Mouse (Mus musculus): Measurements from ENCODE around the gene Aldh16a1.
A peak's percentile ranks its signal among the peaks of the same experiment; 100 is the strongest.
"Not testable (repeated sequence)": the region's sequence is repeated elsewhere in the genome, so short reads cannot be mapped to it uniquely, and the experiment has no call there.

Gene Aldh16a1

DNA sequence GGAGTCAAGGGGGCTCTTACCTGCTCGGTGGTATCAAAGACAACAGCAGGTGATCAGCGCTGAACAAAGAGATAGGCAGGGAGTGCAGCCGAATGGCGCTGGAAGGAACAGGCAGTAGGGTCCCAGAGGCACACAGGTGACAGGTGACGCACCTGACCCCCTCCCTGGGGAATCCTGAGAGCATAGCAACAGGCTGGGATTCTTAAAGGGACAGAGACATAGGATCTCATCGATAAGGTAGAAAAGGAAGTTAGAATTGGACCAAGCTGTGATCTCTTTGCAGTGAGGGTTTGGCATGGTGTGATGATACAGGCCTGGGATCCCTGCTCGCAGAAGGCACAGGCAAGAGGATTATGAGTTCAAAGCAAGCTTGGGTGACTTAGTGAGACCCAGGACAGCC lies 25.1 kb upstream of the Aldh16a1 start, which contains the start of gene Gfy:
TSS of gene Gfy (minus strand) at position 101 of the 400 bp plus-strand sequence.
- DNase-seq (ENCODE audit: low read depth) = no peak

DNA sequence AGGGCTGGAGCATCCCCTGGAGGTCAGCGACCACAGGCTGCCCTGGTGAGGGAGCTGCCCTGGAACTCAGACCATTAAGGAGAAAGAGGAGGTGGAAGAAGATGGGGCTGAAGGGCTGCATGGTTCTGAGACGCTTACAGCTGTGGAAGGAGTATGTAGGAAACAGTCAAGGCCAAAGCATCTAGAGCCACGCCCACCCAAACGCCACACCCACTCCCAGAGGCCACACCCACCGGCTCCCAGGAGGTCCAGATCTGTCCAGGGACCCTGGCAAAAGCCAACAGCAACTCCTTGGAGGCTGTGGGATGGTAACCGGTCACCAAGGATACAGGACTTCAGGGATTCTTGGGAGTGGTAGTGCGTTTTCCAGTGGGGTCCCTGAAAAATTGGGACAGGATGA lies 24.2 kb upstream of the Aldh16a1 start:
- DNase-seq (ENCODE audit: low read depth) = no peak

DNA sequence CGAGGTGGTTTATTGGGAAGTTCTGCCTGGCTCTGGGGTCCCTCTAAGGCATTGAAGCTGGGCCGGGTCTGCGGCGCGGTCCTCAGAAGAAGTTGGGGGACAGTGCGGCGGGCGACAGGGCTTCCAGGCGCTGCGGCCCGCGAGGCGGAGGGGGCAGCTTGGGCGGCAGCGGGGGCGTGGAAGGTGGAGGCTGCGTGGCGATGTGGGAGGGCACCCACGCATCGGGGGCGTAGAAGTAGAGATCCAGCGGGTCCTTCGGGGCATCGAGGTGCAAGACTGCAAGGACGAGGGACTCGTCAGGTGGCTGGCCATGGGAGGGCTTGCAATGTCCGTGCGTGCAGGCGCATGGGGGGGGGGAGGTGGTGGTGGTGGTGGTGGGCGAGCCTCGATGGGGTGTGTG lies 22.0 kb upstream of the Aldh16a1 start:
- DNase-seq (ENCODE audit: low read depth) = no peak

DNA sequence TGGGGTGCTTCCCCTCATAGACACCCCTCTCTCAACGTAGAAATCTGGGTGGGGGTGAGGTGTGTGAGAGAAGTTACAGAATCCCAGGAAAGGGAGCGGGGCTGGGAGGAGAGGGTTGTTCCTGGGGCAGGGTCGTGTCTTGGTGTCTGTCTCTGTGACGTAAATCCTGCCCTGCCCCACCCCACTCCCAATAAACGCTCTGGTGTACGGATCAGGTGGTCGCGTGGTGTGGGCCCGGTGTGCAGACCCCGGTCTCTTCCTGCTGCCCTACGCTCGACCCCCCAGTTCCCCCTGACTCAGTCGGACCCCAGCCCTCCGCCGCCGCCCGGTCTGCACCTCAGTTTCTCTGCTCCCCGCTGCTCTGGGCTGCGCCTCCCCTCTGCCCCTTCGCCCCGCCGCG lies 21.5 kb upstream of the Aldh16a1 start:
- DNase-seq (ENCODE audit: low read depth) = no peak

DNA sequence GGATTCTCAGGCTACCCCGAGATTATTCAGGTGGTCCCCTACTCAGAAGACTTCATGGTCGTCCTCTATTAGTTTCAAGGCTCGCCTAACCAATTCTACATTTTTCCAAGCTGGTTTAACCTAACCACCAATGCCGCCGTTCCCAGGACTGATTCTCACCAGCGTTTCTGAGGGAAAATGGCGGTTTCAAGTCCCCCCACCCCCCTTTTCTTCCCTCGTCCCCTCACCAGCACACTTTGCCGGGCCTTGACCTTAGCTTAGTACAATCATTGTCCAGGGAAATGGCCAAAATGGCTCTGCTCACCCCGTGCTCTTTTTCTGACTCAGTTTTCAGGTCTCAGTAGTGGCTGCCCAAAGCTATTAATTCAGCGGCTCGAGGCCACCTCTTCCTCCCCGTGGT lies 21.0 kb upstream of the Aldh16a1 start:
- DNase-seq (ENCODE audit: low read depth) = no peak

DNA sequence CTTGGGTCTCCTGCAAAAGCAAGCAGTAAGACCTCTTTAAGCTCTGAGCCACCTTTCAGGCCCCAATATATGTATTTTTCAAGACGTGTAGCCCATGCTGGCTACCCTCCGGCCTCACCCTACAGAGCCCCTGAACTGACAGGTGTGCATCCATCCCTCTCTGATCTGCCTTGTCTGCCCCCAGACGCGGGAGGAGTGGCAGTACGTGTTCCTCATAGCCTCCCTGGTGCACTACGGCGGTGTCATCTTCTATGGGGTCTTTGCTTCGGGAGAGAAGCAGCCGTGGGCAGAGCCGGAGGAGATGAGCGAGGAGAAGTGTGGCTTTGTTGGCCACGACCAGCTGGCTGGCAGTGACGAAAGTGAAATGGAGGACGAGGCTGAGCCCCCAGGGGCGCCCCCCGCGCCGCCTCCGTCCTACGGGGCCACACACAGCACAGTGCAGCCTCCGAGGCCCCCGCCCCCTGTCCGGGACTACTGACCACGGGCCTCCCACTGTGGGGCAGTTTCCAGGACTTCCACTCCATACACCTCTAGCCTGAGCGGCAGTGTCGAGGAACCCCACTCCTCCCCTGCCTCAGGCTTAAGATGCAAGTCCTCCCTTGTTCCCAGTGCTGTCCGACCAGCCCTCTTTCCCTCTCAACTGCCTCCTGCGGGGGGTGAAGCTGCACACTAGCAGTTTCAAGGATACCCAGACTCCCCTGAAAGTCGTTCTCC lies 20.3 kb upstream of the Aldh16a1 start:
- no peak for DNase-seq (ENCODE audit: low read depth)

DNA sequence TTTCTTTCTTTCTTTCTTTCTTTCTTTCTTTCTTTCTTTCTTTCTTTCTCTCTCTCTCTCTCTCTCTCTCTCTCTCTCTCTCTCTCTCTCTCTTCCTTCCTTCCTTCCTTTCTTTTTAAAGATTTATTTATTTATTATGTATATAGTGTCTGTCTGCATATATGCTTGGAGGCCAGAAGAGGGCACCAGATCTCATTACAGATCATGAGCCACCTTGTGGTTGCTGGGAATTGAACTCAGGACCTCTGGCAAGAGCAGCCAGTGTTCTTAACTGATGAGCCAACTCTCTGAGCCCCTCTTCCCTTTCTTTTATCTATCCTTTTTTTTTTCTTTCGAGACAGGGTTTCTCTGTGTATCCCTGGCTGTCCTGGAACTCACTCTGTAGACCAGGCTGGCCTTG lies 19.4 kb upstream of the Aldh16a1 start:
- DNase-seq (ENCODE audit: low read depth) = not testable (repeated sequence)

DNA sequence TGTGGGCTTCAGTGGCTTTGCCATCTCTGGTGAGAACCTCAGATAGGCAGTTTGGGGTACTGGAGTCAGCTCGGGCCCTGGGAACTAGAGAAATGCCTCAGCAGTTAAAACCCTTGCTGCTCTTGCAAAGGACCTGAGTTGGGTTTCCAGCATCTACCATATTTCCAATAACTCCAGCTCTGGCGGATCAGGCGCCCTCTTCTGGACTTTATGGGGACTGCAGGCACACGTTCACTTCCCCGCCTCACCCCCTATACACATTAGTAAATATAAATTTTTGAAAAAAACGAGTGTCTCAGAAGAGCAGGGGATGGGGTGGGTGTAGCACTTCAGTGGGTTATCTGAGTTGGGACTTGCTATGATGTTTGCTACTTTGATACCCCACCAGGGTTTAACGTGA lies 18.6 kb upstream of the Aldh16a1 start:
- no peak for DNase-seq (ENCODE audit: low read depth)

DNA sequence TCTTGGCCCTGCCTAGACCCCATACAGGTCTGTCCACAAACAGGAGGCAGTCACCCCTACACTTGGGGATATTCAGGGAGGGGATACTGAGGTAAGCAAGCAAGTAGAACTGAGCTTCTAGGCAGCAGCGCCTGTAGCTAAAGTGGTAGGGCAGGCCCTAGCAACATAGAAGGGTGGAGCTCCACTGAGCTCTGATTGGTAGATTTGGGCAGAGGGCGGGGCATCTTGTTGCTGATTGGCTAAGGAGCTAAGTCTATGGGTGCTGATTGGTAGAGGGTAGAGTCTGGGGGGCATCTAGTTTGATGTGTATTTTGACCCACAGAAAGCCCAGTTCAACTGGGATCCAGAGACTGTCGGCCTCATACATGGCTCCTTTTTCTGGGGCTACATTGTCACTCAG lies 15.1 kb upstream of the Aldh16a1 start:
- DNase-seq (ENCODE audit: low read depth) = no peak

DNA sequence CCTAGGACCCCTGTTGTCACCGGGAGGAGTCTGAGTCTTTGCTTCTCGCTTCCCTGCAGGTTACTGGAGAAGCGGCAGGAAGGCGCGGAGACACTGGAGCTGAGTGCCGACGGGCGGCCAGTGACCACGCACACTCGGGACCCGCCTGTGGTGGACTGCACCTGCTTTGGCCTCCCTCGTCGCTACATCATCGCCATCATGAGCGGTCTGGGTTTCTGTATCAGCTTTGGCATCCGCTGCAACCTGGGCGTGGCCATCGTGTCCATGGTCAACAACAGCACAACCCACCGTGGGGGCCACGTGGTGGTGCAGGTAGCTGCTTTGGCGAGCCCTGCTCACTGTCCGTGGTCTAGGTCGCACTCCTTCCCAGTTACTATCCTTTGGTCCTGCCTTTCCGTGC lies 14.3 kb upstream of the Aldh16a1 start:
- no peak for DNase-seq (ENCODE audit: low read depth)

DNA sequence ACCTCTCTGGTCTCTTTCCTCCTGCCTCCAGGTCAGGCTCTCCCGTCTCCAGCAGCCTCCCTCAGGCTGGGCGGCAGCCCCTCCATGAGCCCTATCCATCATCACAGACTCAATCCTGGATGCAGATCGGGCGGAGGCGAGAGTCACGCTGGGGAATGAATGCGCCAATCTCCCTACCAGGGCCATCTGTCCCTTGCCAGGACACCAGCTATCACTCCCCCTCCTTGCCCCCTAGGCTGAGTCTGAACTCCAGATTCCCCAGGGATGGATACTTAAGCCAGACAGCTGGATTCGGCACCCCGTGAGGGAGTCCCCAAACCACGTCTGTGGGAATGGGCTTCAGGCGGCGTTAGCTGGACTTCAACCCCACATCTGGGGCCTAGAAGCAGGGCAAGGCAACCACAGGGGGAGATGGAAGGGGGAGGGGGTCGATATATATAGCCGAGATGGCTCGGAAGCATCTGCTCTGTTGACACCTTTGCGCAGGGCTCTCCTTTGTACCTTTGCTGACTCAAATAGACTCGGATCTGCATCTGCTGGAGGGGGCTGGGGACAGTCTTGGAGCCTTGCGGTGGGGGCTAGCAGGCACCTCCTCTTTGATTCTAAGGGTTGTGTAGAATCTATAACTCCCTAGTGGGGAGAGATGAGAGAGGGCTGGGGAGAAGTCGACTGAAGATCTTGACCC lies 13.5 kb upstream of the Aldh16a1 start:
- DNase-seq (ENCODE audit: low read depth) = no peak

DNA sequence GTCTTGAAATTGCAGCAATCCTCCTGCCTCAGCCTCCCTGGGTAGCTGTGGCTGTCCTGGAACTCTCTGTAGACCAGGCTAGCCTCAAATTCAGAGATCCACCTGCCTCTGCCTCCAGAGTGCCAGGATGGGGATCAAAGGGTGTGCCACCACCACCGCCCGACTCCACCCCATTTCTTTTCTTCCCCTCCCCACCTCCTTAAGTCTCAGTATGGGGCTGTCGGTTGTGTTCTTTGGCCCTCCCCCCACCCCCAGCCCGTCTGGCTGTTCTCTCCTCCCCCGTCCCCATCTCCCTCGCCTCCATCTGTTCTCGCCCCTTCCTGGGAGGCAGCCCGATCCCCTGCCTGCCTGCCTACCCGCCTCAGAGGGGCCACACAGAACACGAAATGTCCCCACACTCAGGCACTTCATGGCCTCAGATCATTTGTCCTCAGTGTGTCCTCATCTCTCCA lies 12.6 kb upstream of the Aldh16a1 start:
- no peak for DNase-seq (ENCODE audit: low read depth)

DNA sequence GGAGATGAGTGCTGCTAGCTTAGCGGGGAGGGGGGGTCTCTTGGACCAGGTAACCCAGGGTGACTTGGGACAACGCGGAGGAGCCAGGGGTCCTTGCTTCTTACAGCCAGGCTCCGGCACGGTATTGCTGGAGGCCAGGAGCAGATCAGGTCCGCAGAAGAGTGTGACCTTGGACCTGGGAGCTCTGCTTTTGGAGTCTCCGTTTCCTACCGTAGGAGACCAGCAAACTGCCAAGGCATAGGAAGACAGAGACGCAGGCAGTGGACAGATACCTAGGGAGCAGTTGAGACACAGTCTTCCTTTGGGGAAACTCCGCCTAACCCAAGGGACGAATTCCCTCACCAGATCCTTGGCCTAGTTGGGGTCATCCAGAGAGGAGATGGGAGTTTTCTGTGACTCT lies 11.3 kb upstream of the Aldh16a1 start:
- DNase-seq (ENCODE audit: low read depth) = no peak

DNA sequence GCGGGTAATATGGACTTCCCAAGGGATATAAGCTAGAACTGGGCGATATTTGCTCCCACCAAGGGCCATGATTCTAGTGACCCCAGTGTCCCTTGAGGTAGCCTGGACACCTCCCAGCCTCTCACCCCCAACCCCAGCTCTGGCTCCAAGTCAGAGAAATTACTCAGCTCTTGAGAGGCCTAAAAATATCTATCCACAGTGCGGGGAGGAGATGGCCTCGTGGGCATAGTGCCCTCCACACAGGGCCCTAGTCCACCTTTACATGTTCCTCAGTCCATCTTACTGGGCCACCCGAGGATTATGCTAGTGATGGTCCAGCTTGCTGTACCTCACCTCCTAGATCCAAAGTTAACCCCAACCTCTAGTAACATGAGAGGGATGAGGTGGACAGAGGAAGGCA lies 10.4 kb upstream of the Aldh16a1 start:
- DNase-seq (ENCODE audit: low read depth) = no peak

DNA sequence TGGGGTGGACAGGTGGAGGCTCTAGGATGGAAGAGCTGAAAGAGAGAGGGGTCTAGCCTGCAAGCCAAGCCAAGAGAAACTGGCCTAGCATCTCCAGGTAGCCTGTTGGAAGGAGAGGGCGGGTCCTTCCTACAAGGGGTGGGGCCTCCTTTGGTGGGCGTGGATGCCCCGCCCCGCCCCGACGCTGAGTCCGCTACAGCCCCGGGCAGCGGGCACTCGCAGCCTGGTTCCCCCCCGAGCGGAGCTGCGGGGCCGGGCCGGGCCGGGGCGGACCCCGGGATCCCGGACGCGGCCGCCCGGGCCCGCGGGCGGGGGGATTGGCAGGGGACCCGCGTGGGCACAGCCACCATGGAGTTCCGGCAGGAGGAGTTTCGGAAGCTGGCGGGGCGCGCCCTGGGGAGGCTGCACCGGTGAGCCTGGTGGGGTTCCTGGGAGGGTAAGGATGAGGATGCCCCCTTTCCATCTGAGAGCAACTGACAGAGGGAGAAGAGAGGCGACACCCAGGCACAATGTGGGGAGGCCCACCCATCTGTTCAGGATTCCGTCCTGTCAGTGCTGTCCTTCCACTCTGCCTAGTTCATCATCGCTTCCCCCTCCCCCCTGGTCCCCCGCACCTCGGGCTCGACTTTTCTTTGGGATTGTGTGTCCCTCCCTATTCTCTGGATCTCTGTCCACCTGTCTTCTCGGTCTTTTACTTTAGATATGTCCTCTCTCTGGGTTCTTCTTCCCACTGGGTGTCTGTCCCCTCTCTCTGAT lies 9.5 kb upstream of the Aldh16a1 start, which contains the start of gene Slc17a7:
TSS of gene Slc17a7 (plus strand) at position 215 of the 756 bp plus-strand sequence.
- no peak for DNase-seq (ENCODE audit: low read depth)

DNA sequence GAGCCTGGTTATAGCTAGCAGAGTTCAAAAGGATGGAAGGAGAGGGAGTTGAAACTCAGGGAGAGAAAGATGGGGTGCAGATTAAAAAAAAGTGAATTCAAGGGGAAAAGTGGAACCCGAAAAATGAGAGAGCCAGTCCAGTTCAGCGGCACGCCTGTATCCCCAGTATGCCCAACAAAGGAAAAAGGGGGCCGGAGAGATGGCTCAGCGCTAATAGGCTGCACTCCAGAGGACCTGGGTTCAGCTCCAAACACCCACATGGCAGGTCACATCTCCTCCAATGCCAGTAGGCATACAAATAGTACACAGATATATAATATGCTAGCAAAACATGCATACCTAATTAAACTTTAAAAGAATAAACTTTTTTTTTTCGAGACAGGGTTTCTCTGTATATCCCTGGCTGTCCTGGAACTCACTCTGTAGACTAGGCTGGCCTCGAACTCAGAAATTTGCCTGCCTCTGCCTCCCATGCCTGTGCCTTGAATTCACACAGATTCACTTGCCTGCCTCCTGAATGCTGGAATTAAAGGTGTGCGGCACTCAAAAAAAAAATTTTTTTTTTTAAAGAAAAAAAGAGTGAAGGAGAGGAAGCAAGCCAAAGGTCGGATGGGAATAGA lies 8.7 kb upstream of the Aldh16a1 start:
- DNase-seq (ENCODE audit: low read depth) = no peak

DNA sequence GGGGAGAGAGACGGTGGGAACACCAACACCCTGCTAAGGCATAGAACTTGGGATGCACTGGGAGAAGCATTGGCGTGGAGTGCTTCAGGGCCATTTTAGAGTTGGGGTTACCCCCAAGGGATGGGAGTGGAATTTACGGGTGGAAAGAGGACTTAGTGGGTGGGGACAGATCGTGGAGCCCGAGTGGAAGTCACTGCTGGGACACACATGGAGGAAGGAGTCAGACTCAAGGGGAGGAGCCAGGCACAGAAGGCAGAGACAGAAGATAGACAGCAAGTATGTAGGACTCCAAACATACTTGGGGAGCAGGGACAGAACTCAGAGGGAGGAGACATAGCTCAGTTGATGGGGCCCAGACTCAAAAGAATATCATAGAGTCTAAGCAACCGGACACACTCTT lies 8.2 kb upstream of the Aldh16a1 start:
- no peak for DNase-seq (ENCODE audit: low read depth)

DNA sequence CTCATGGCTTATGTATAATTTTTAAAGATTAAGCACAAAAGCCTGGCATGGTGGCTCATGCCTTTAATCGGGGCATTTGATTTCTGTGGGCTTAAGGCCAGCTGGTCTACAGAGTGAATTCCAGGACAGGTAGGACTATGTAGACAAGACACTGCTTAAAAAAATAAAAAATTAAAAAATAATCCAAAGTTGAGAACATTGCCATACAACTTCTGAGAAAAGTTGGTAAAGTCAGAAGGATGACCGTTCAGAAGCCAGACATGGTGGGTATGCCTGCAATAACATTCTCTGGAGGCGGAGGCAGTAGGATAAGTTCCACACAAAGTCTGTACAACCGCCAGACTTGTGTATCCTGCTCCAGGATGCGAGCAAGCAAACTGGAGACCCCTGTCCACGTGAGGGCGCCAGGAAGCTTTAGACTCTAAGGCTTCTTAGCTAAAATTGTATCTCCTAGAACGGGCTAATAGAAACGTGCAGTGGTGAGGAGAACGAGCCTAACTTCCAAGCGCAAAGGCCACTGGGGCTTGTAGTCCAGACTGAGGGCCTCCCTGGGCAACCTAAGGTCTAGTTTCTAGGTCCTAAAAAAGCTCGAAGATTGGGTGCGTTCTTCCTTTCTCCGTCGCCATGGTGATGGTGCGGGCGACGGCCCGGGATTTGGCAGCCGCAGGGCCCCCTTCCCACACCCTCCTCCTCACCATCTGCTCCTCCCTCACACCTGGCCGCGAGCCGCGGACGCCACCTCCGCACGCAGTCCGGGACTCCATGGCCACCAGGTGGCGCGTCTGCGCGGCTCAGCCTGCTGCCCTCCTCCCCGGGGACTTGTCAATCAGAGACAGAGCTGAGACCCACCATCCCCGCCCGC lies 7.5 kb upstream of the Aldh16a1 start:
- peak; percentile 78 for DNase-seq (ENCODE audit: low read depth)

DNA sequence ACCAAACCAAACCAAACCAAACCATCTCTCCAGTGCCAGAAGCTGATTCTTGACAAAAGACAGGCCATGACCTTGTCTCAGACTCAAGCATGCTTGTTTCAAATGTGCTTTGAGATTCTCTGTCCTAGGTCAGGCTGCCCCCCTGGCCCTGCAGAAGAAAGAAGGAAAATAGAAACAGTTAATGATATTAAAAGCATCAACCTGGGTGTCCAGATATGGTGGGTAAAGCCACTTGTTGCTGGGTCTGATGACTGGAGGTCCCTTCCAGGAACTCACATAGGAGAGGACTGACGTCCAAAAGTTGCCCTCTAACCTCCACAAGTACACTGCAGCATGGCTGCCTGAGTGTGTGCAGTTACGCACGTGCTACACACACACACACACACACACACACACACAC lies 6.5 kb upstream of the Aldh16a1 start:
- DNase-seq (ENCODE audit: low read depth) = no peak

DNA sequence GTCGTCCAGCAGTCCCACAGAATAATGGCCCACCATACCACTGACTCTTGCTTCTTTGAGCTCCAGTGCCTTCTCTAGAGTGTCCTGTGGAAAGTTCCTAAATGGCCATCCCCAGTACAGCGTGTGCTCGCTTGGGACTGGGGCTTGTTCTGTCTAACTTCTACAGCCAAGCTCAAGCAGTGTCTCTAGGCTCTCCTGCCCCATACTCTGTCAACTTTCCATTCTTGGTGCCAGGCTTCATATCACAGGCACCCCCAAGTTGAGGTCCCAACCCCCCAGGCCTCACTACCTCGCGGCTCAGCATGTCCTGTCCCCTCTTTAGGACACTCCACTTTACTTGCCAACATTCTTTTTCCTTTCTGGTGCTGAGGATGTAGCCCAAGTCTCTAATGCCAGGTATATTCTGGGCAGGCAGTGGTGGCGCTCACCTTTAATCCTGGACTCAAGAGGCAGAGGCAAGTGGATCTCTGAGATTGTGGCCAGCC lies 6.0 kb upstream of the Aldh16a1 start:
- no peak for DNase-seq (ENCODE audit: low read depth)

DNA sequence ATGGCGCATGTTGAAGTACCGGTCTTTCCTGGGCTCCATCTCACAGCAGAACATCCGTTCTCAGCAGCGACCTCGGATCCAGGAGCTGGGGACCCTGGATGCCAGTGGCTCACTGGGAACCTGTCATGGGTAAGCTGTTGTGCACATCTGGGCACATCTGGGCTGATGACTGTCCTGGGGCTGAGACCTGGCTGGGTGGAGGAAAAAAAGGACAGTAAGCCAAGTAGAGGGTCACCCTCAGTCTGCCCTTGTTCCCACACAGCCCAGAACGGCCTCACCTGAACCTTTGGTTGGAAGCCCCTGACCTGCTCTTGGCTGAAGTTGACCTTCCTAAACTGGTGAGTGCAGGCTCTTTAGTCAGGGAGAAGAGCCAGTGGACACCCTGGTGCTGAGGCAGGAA lies 4.6 kb upstream of the Aldh16a1 start:
- DNase-seq (ENCODE audit: low read depth) = no peak
